Comparison of ENCODE assay signal across 9 mouse cellular contexts in the genomic region with DNA sequence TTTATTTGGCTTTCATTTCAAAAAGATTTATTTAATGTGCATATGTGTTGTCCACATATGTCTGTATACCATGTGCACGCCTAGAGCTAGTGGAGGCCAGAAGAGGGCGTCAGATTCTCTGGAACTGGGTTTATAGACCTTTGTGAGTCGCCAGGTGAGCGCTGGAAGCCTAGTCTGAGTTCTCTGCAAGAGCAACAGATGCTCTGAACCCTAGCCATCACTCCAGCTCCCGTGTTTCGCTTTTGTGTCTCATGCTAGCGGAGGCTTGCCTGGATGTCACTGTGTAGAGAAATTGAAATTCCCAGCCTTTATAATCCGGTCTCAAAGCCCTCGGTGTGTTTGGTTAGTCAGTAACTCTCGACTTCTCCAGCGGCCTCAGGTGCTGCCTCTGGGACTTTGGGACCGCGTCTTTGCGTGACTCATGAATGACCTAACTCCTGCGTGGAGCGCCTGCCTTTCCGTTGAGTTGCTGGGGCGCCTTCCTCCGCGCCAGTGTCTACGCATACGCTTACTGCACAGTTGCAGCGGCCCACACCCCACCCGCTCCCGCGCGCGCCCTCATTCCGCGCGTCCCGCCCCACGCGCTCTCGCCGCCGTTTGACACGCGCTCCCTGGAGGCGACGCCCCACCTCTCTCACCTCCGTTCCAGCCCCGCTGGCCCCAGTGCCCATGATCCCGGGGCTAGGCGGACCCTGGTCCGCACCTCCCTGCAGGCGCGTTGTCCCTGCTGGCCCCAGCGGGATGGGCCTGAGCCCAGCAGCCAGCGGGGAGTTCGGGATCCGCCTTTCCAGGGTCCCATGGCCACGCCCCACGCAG. TPM values are rescaled to one million over a fixed set of nuclear protein-coding genes. Genes with fewer than 3 reads are reported as not detected.
DNase-seq lines count a peak whose midpoint lies in the region; ATAC-seq lines count a peak whose summit lies in the region.
"Had no signal": no experiment of that assay in that cellular context is flagged by ENCODE, and none has a peak within 500 bp of the region (broad histone marks: within the 10 kb centered on the region; RNA-seq: fewer than 3 reads in every experiment).

Gene Hrasls5 (plus strand): TSS at position 600 of the 816 bp plus-strand sequence.

- H3K27me3 ChIP-seq in forebrain, embryonic 14.5 days (replicated peaks; ENCODE audit: control insufficient read depth, insufficient read depth, low read length): 0 out of 2 replicates have a peak, but pooled peaks cover 9% of the 10 kb centered on the region
- H3K27me3 ChIP-seq in intestine, embryonic 15.5 days (replicated peaks): peaks cover 5% of the 10 kb centered on the region; the same call in 1 of the 2 replicates
- H3K27me3 ChIP-seq in liver, embryonic 16.5 days (ENCODE audit: control insufficient read depth, insufficient read depth, low read depth, low read length): peaks cover 18% of the 10 kb centered on the region

- H3K9ac ChIP-seq in forebrain, embryonic 14.5 days (ENCODE audit: low read length): peak within 1 kb of the TSS; percentile 63
- peak within 1 kb of the TSS; percentile 42 for H3K9ac ChIP-seq in intestine, embryonic 15.5 days
- H3K9ac ChIP-seq in liver, embryonic 16.5 days (ENCODE audit: low read depth, low read length): no peak within 1 kb of the TSS

- no peaks in the 10 kb centered on the region for H3K9me3 ChIP-seq in forebrain, embryonic 14.5 days (replicated peaks; ENCODE audit: control insufficient read depth, low read length)
- H3K9me3 ChIP-seq in intestine, embryonic 15.5 days: no peaks in the 10 kb centered on the region
- no peaks in the 10 kb centered on the region for H3K9me3 ChIP-seq in liver, embryonic 16.5 days (replicated peaks; ENCODE audit: control insufficient read depth, low read length)
- H3K9me3 ChIP-seq: G1E had no signal

- H3K27ac ChIP-seq in forebrain, embryonic 14.5 days (ENCODE audit: low read depth, low read length): no peak within 1 kb of the TSS
- no peak within 1 kb of the TSS for H3K27ac ChIP-seq in intestine, embryonic 15.5 days
- no peak within 1 kb of the TSS for H3K27ac ChIP-seq in liver, embryonic 16.5 days (ENCODE audit: low read length)

- peak within 1 kb of the TSS; percentile 43 for H3K4me3 ChIP-seq in forebrain, embryonic 14.5 days (ENCODE audit: low read depth, low read length)
- peak within 1 kb of the TSS; percentile 45 for H3K4me3 ChIP-seq in intestine, embryonic 15.5 days (replicated peaks)
- peak within 1 kb of the TSS; percentile 35 for H3K4me3 ChIP-seq in liver, embryonic 16.5 days (ENCODE audit: low read depth, low read length)

- peak; percentile 87 for DNase-seq in heart, adult 11 months
- no peak for DNase-seq in heart, adult 18-20 months
- peak; percentile 45 for DNase-seq in ZHBTc4 (ENCODE audit: low read depth, low spot score)
- DNase-seq in forebrain, embryonic 14.5 days (ENCODE audit: low spot score): peak; percentile 60
- peak; percentile 72 to 73 for DNase-seq in right cerebral cortex, adult 2 months (ENCODE audit: low spot score in 2 of 2)

- H3K4me2 ChIP-seq in forebrain, embryonic 14.5 days (ENCODE audit: low read length): peak within 1 kb of the TSS; percentile 83
- peak within 1 kb of the TSS; percentile 97 for H3K4me2 ChIP-seq in intestine, embryonic 15.5 days (replicated peaks)
- H3K4me2 ChIP-seq in liver, embryonic 16.5 days (ENCODE audit: low read depth, low read length): peak within 1 kb of the TSS; percentile 60

- peak; percentile 62 for ATAC-seq in forebrain, embryonic 14.5 days
- ATAC-seq in intestine, embryonic 15.5 days: peak; percentile 42
- no peak for ATAC-seq in liver, embryonic 16.5 days (ENCODE audit: low read depth)
- ATAC-seq in erythroblast, adult 5-6 weeks (replicated peaks; ENCODE audit: low FRiP score, poor library complexity, severe bottlenecking): no peak

- no peaks in the 10 kb centered on the region for H3K36me3 ChIP-seq in forebrain, embryonic 14.5 days (ENCODE audit: control insufficient read depth, insufficient read depth, low read length)
- H3K36me3 ChIP-seq in intestine, embryonic 15.5 days: no peaks in the 10 kb centered on the region
- no peaks in the 10 kb centered on the region for H3K36me3 ChIP-seq in liver, embryonic 16.5 days (ENCODE audit: control insufficient read depth, insufficient read depth)
- H3K36me3 ChIP-seq: G1E had no signal

- 3% methylated on average over 53 of the region's 54 CpGs for WGBS in forebrain, embryonic 14.5 days
- WGBS in intestine, embryonic 15.5 days: 3% methylated on average over 54 of the region's 54 CpGs
- 3% methylated on average over 54 of the region's 54 CpGs for WGBS in liver, embryonic 16.5 days (ENCODE audit: insufficient replicate concordance)

- H3K4me1 ChIP-seq in forebrain, embryonic 14.5 days (ENCODE audit: control insufficient read depth, insufficient read depth, low read length): peaks cover 8% of the 10 kb centered on the region
- H3K4me1 ChIP-seq in intestine, embryonic 15.5 days (replicated peaks): peaks cover 11% of the 10 kb centered on the region
- H3K4me1 ChIP-seq in liver, embryonic 16.5 days (ENCODE audit: control insufficient read depth, low read depth, low read length): no peaks in the 10 kb centered on the region; the same call in 1 of the 2 replicates

RNA-seq across cellular contexts. Expression of gene Hrasls5, which starts in this region (rescaled TPM):
- not detected for total RNA-seq in heart, adult 18-20 months (2021)
- polyA plus RNA-seq in forebrain, embryonic 14.5 days (2014; fragmentation: Nextera tagmentation; extraction: Ambion mirVana): not detected in 2 replicates
- not detected in 2 replicates for polyA plus RNA-seq in intestine, embryonic 15.5 days (2015; fragmentation: Nextera tagmentation; extraction: Ambion mirVana)
- polyA plus RNA-seq in liver, embryonic 16.5 days (2015; fragmentation: Nextera tagmentation; extraction: Ambion mirVana): not detected in 2 replicates
- not detected in 2 replicates for total RNA-seq in erythroblast, adult 5-6 weeks (2015; ENCODE audit: low replicate concordance)
- 2.0 TPM in 1 of 2 replicates, not detected in the other for total RNA-seq in erythroblast, adult 5-6 weeks (2017; ENCODE audit: low replicate concordance)
- total RNA-seq: G1E had no signal
- polyA plus RNA-seq: G1E had no signal

Comparison
In these comparisons a context has a peak if more than half of its experiments do, and no peak if none do; other contexts are left out.
1. DNase-seq: peak in heart, adult 11 months (single experiment), ZHBTc4 (single experiment) and right cerebral cortex, adult 2 months (2 of 2); none in heart, adult 18-20 months (0 of 2).
2. Peak in DNase-seq, ATAC-seq, H3K4me3 ChIP-seq, H3K9ac ChIP-seq and H3K4me2 ChIP-seq in forebrain, embryonic 14.5 days; RNA of the gene not detected or under 1 TPM.
3. Peak in ATAC-seq, H3K4me3 ChIP-seq, H3K9ac ChIP-seq and H3K4me2 ChIP-seq in intestine, embryonic 15.5 days; RNA of the gene not detected or under 1 TPM.
4. Peak in every context shown above with its lines, with median percentiles within 50 percentile points of each other: H3K4me2 ChIP-seq and H3K4me3 ChIP-seq.